Mouse (Mus musculus): Measurements from ENCODE around the gene Trmt10a.

Trmt10a gene

GRCm38 (mm10) chr3:138130692-138131091 is 12.6 kb upstream of the Trmt10a start:
- in situ Hi-C loops (cut with MboI; ENCODE audit: low pct_unique_long_range_greater_than_20kb in 1 of 2, low sequenced_read_pairs in 2 of 2, unreplicated experiment in 1 of 2), result loop anchor here (25.0 kb wide), 1 partner anchor 343 kb away; no protein-coding TSS in a partner anchor

- in situ Hi-C loops (cut with MboI; ENCODE audit: low pct_unique_long_range_greater_than_20kb in 1 of 2, low sequenced_read_pairs in 2 of 2, unreplicated experiment in 1 of 2), result loop anchor here (25.0 kb wide), 1 partner anchor 344 kb away; no protein-coding TSS in a partner anchor
Measured at GRCm38 (mm10) chr3:138131168-138131567, 12.1 kb upstream of the Trmt10a start.

DNA sequence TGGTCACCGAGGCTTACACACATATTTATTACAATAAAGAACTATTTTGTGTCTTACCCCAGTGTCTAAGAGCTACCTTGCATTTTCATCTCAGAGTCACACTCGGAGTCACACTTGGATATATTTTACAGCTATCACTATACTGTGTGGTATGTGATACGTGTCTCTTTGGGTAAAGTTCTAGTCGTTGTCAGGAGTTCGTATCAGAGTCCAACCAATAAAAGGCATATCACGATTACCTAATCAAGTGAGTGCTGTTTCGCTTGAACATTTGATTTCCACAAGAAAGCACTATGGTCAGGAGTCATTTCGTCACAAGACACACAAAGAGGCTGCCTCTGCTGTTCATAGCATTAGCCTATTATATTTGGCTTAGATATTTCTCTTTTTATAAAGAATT is 9.8 kb upstream of the Trmt10a start:
- in situ Hi-C loops (cut with MboI; ENCODE audit: low pct_unique_long_range_greater_than_20kb in 1 of 2, low sequenced_read_pairs in 2 of 2, unreplicated experiment in 1 of 2), result loop anchor here (25.0 kb wide), 1 partner anchor 346 kb away; no protein-coding TSS in a partner anchor

- in situ Hi-C loops (cut with MboI; ENCODE audit: low pct_unique_long_range_greater_than_20kb in 1 of 2, low sequenced_read_pairs in 2 of 2, unreplicated experiment in 1 of 2), result loop anchor here (25.0 kb wide), 1 partner anchor 347 kb away; no protein-coding TSS in a partner anchor
Measured at GRCm38 (mm10) chr3:138133916-138134315, 9.3 kb upstream of the Trmt10a start.

GRCm38 (mm10) chr3:138134528-138134927 is 8.7 kb upstream of the Trmt10a start:
- in situ Hi-C loops (cut with MboI; ENCODE audit: low pct_unique_long_range_greater_than_20kb in 1 of 2, low sequenced_read_pairs in 2 of 2, unreplicated experiment in 1 of 2), result loop anchor here (25.0 kb wide), 1 partner anchor 347 kb away; no protein-coding TSS in a partner anchor

- in situ Hi-C loops (cut with MboI; ENCODE audit: low pct_unique_long_range_greater_than_20kb in 1 of 2, low sequenced_read_pairs in 2 of 2, unreplicated experiment in 1 of 2), result loop anchor here (5.0 to 25.0 kb wide), 2 partner anchors 146 to 351 kb away; no protein-coding TSS in a partner anchor
Measured at GRCm38 (mm10) chr3:138138146-138138545, 5.1 kb upstream of the Trmt10a start.

DNA sequence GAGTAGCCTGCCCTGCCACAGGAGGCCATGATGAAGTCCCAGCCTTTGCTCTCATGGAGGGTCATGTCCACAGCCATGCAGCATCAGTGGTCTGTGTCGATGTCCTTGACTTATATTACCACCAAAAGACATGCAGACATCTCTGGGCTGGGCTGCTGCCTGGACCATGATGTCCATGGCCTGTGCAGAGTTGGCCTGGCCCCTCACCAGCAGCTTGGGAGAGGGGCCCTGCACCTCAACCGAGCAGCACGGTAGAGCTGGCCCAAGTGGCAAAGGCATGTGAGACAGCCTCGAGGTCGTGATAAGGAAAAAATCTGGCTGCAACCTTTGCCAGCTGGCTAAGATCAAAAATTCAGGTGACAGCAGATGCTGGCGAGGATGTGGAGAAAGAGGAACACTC is 3.6 kb upstream of the Trmt10a start:
- in situ Hi-C loops (cut with MboI; ENCODE audit: low pct_unique_long_range_greater_than_20kb in 1 of 2, low sequenced_read_pairs in 2 of 2, unreplicated experiment in 1 of 2), result loop anchor here (5.0 to 25.0 kb wide), 3 partner anchors 145 to 352 kb away; no protein-coding TSS in a partner anchor

- in situ Hi-C loops (cut with MboI; ENCODE audit: low pct_unique_long_range_greater_than_20kb in 1 of 2, low sequenced_read_pairs in 2 of 2, unreplicated experiment in 1 of 2), result loop anchor here (10.0 to 25.0 kb wide), 2 partner anchors 147 to 355 kb away; no protein-coding TSS in a partner anchor
Measured at GRCm38 (mm10) chr3:138142052-138142732, 1.1 kb upstream of the Trmt10a start.

DNA sequence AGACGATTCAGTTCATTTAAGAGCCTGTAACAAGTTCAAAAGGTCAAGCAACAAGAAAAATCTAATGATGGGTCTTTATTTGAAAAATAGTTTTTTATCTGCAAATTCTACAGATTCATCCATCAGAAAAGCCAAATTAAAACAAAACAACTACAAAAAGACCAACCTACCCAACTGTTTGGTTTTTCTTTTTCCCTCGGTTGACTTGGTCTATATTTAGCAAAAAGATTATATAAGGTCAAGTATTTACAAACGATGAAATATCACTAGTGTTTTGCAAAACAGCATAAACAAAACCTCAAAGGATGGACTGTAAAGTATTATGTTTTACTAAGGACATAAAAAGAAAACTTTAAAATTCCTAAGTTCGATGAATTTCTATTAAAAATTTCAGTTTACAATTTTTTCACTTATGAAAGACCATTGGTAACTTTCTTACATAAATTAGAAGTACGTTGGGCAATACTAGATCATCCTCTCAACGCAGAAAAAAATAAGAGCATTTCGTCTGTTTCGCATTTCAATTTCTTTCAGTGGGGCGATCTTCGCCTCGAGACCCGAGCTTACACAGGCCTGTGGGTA is 424 bp upstream of the Trmt10a start:
- in situ Hi-C loops (cut with MboI; ENCODE audit: low pct_unique_long_range_greater_than_20kb in 1 of 2, low sequenced_read_pairs in 2 of 2, unreplicated experiment in 1 of 2), result loop anchor here (10.0 to 25.0 kb wide), 2 partner anchors 148 to 356 kb away; no protein-coding TSS in a partner anchor

GRCm38 (mm10) chr3:138144060-138144641 is 903 bp downstream of the Trmt10a start:
- in situ Hi-C loops (cut with MboI; ENCODE audit: low pct_unique_long_range_greater_than_20kb in 1 of 2, low sequenced_read_pairs in 2 of 2, unreplicated experiment in 1 of 2), result loop anchor here (10.0 to 25.0 kb wide), 2 partner anchors 149 to 357 kb away; no protein-coding TSS in a partner anchor

GRCm38 (mm10) chr3:138144642-138145171 is 1.5 kb downstream of the Trmt10a start, which contains the start of gene Mttp:
Gene Mttp, minus strand, starts transcription at chr3:138144968.
- in situ Hi-C loops (cut with MboI; ENCODE audit: low pct_unique_long_range_greater_than_20kb in 1 of 2, low sequenced_read_pairs in 2 of 2, unreplicated experiment in 1 of 2), result loop anchor here (10.0 to 25.0 kb wide), 2 partner anchors 150 to 357 kb away; no protein-coding TSS in a partner anchor

DNA sequence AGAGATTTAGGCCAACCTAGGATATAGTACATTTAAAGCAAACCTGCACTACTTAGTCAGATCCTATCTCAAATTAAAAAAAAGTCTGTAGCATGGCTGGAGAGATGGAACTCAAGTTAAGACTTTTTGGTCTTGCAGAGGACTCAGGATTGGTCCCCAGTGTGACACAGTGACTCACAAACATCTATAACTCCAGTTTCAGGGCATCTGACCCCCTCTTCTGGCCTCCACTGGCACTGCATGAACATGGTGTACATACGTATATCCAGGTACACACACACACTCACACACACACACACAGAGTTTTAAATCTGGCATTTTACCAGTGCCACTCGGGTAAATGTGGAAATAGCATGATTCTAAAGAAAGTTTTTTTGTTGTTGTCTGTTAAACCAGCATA is 5.6 kb downstream of the Trmt10a start:
- in situ Hi-C loops (cut with MboI; ENCODE audit: low pct_unique_long_range_greater_than_20kb in 1 of 2, low sequenced_read_pairs in 2 of 2, unreplicated experiment in 1 of 2), result loop anchor here (10.0 to 25.0 kb wide), 2 partner anchors 154 to 362 kb away; no protein-coding TSS in a partner anchor

DNA sequence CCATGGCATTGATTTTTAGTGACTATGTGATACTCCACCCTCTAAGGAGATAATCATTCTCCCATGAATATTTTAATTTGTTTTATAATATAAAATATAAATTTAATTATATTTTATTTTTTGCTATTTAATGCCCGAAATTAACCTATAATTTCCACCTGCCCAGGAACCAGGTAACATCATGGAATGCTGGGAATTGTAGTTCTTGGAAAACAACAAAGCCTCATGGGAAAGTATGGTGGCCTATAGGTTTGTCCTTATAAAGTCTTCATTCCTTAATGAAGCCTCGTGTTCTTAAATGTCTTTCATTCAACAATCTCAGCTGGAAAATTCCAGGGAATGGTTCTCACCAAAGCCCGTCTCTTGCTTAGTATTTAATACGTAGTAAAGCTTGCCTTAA is 11.8 kb downstream of the Trmt10a start:
- in situ Hi-C loops (cut with MboI; ENCODE audit: low pct_unique_long_range_greater_than_20kb in 1 of 2, low sequenced_read_pairs in 2 of 2, unreplicated experiment in 1 of 2), result no loop called here

DNA sequence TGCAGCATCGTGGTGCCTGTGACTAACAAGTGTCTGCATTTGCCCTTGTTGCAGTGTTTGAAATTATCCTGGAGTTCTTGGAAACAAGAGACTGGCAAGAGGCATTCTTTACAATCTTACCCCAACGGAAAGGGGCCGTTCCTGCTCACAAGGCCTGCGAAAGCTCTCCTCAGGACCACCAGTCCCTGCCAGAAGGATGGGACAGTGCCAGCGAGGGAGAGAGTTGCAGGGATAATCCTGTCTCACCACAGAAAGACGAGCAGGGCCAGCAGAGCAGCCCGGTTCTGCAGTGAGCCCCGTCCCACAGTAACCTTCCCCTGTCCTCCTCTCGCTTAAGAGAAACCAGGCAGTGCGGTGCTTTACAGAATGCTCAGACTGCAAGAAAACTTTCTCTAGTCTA is 13.4 kb downstream of the Trmt10a start:
- in situ Hi-C loops (cut with MboI; ENCODE audit: low pct_unique_long_range_greater_than_20kb in 1 of 2, low sequenced_read_pairs in 2 of 2, unreplicated experiment in 1 of 2), result no loop called here

DNA sequence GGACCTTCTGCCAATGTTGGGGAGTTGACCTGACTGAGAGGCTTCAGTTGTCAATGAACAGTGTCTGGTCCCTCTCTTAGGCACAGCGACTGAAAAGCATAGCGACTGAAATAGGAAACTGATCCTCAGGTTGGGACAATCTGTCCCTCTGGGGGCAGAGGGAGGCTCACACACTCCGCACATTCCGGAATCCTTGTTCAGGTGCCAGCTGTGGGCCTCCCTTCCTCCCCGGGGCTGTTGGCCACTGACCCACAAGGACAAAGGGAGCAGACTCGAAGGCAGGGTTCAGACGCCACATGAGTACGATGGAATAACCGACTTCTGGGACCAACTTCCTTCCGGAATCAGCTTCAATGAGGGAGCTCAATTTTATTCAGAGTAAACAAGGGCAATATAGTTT is 18.4 kb downstream of the Trmt10a start:
- in situ Hi-C loops (cut with MboI; ENCODE audit: low pct_unique_long_range_greater_than_20kb in 1 of 2, low sequenced_read_pairs in 2 of 2, unreplicated experiment in 1 of 2), result no loop called here

GRCm38 (mm10) chr3:138162553-138163183 is 19.4 kb downstream of the Trmt10a start:
- in situ Hi-C loops (cut with MboI; ENCODE audit: low pct_unique_long_range_greater_than_20kb in 1 of 2, low sequenced_read_pairs in 2 of 2, unreplicated experiment in 1 of 2), result no loop called here

DNA sequence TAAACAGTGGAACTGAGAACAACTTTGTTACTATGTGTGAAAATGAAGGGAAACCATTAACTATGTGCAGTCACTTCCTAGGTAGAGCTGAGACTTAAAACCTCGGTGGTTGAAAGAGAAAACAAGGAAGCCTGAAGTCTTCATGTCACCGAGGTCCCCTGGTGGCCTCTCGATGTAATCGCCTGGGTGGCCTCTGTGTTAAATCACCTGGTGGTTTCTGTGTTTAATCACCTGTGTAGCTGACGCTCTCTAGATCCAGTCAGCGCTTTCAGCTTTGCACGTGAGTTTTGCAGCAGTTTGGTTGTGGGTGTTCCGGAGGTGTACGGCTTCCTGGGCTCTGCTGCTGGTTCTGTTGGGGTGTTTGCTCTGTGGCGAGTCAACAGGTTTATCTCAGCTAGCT is 30.0 kb downstream of the Trmt10a start:
- in situ Hi-C loops (cut with MboI; ENCODE audit: low pct_unique_long_range_greater_than_20kb in 1 of 2, low sequenced_read_pairs in 2 of 2, unreplicated experiment in 1 of 2), result no loop called here

DNA sequence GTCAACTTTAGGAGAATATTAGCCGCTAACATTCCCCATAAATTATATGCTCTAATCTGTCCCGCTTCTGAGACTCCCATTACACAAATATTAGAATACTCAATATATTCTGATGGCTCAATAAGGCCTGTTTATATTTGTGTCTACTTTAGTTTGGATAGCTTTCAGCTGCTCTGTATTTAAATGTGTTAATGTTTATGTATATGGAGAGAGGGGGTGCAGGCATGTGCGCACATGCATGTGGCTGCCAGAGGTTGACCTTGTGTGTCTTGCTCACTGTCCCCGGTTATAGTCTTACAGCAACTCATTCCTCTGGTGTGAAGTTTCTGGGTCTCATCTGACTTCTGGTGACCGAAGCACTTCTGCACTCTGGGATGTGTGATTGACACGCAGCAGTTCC is 32.3 kb downstream of the Trmt10a start:
- in situ Hi-C loops (cut with MboI; ENCODE audit: low pct_unique_long_range_greater_than_20kb in 1 of 2, low sequenced_read_pairs in 2 of 2, unreplicated experiment in 1 of 2), result loop anchor here in 1 of 2 experiments (25.0 kb wide), 1 partner anchor 437 kb away; no protein-coding TSS in a partner anchor

Data from mouse embryonic stem cell (cell line).